Mouse (Mus musculus) midbrain, postnatal 0 days (tissue): ENCODE results near the gene Lss. TPM values are rescaled to one million over a fixed set of nuclear protein-coding genes. Genes with fewer than 3 reads are reported as not detected.

Source experiments
- ATAC-seq: fragments of 200-750 bp; cut with Nextera tagmentation; 2 replicates; pipeline ENCODE4 v1.8.0; 2017; ENCODE audit warnings: moderate number of reproducible peaks, mild to moderate bottlenecking, moderate TSS enrichment, moderate library complexity; ENCODE audit not compliant: low FRiP score
- DNase-seq: peaks from one replicate; pipeline ENCODE4 v3.0.0-alpha.2; 2015; ENCODE audit warnings: low spot score
- H3K27ac ChIP-seq: fragments of 300-500 bp; sonication (generic); 2 replicates; pipeline ENCODE4 v1.5.1; 2014; ENCODE audit warnings: low read depth, mild to moderate bottlenecking, low read length, mixed read lengths
- H3K27me3 ChIP-seq: fragments of 300-500 bp; sonication (generic); 2 replicates; pipeline ENCODE4 v1.6.1; 2014; ENCODE audit warnings: low read length, control low read depth, mixed read lengths; ENCODE audit not compliant: insufficient read depth
- H3K36me3 ChIP-seq: fragments of 300-500 bp; sonication (generic); 2 replicates; pipeline ENCODE4 v1.6.1; 2014; ENCODE audit warnings: low read length, control low read depth, mixed read lengths; ENCODE audit not compliant: insufficient read depth
- H3K4me1 ChIP-seq: fragments of 300-500 bp; sonication (generic); 2 replicates; pipeline ENCODE4 v1.6.1; 2014; ENCODE audit warnings: mild to moderate bottlenecking, control low read depth, antibody characterized with exemption, low read length, mixed read lengths; ENCODE audit not compliant: insufficient read depth
- H3K4me2 ChIP-seq: fragments of 300-500 bp; sonication (generic); 2 replicates; pipeline ENCODE4 v1.6.1; 2014; ENCODE audit warnings: low read depth, mild to moderate bottlenecking, low read length, mixed read lengths; ENCODE audit not compliant: poor library complexity, severe bottlenecking
- H3K4me3 ChIP-seq: fragments of 300-500 bp; sonication (generic); 2 replicates; pipeline ENCODE4 v1.5.1; 2014; ENCODE audit warnings: low read depth, mild to moderate bottlenecking, low read length, moderate library complexity
- H3K9ac ChIP-seq: fragments of 300-500 bp; sonication (generic); replicated peaks from 2 replicates; pipeline ENCODE4 v1.6.1; 2014; ENCODE audit warnings: mild to moderate bottlenecking, low read length, moderate library complexity, mixed read lengths; ENCODE audit not compliant: poor library complexity, severe bottlenecking
- H3K9me3 ChIP-seq: fragments of 300-500 bp; sonication (generic); 2 replicates; pipeline ENCODE4 v1.6.1; 2016; ENCODE audit warnings: low read length, control low read depth
- CTCF ChIP-seq: IDR thresholded peaks from 2 replicates; pipeline ENCODE4 v1.5.1; 2016; ENCODE audit warnings: antibody characterized with exemption, mild to moderate bottlenecking
- WGBS: fragments of 180-500 bp; shearing (Covaris S2); extraction: QIAGEN DNeasy Blood & Tissue Kit; methylation state at CpG from one replicate; pipeline ENCODE4 v1.1.7; 2014; 5-methylcytosine and 5-hydroxymethylcytosine counted together
- polyA plus RNA-seq: library from polyadenylated mRNA; unstranded; fragments of >200 nt; fragmentation: Nextera tagmentation; extraction: Ambion mirVana; gene quantifications from 2 replicates; pipeline ENCODE4 v1.2.1, GENCODE M21; 2015
- total RNA-seq: library from RNA; depleted of rRNA; stranded (reverse); fragments of >200 nt; gene quantifications from 2 replicates; pipeline ENCODE4 v1.2.3, GENCODE M21; 2014

Lss gene
- total and polyA plus RNA-seq, 2 experiments from 2014 or later, result 28.4 to 51.8 TPM

DNA sequence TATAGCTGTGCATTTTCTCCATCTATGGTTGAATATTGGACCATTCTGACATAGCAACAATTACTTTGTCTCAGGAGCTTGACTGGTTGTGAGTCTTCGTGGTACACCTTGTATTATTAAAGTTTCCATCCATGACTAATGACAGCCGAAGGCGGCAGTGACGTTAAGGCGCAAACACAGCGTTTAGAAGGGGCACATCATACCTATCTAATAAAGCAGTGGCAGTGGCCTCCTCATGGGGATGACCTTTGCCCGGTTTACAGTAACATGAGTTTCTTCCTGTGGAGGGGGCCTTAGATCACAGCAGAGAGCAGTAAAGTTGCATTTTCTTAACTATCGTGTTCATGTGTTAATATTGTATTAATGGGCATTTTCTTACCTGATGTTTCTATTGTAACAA, 16.8 kb downstream of the Lss start:
- H3K9ac ChIP-seq, result no peak overlapping the region
- H3K4me2 ChIP-seq, result no peak overlapping the region
- no peaks in the 10 kb centered on the region for H3K9me3 ChIP-seq
- 96% methylated on average over 8 of the region's 8 CpGs for WGBS
- DNase-seq (no peak), ATAC-seq (no peak)
- H3K4me1 ChIP-seq, result no peaks in the 10 kb centered on the region
- peaks cover 94% of the 10 kb centered on the region for H3K36me3 ChIP-seq
- no peak for TF ChIP-seq CTCF
- H3K4me3 ChIP-seq, result no peak overlapping the region
- no peaks in the 10 kb centered on the region for H3K27me3 ChIP-seq
- H3K27ac ChIP-seq, result no peak overlapping the region

DNA sequence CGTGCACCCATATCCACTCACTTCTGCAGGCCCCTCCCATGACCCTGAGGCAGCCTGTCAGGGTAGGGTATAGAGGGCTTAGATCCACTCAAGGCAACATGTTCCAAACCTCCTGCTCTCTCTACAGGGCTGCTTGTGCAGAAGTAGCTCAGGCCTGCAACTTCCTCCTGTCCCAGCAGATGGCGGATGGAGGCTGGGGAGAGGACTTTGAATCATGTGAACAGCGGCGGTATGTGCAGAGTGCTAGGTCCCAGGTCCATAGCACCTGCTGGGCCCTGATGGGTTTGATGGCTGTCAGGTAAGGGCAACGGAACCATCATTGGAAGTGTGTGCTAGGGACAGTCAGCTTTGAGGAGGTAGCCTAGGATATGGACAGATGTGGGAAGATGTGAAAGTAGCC, 19.1 kb downstream of the Lss start:
- peak; percentile 5 for DNase-seq

DNA sequence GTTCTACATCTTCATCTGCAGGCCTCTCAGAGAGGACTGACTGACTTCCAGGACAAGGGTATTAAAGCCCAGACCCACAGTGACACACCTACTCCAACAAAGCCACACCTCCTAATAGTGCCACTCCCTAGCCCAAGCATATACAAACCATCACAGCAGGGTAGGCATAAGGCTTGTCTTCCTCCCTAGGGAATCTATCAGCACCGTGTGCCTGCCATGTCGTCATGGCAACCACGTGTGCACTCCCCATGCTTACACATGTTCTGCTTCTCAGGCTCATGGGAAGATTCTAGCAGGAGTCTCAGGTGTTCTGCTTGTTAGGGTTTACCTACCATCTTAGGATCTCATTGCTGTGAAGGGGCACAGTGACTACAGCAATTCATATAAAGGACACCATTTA, 20.2 kb downstream of the Lss start:
- no peak for TF ChIP-seq CTCF
- ATAC-seq, result no peak
- H3K36me3 ChIP-seq, result peaks cover 78% of the 10 kb centered on the region
- no peaks in the 10 kb centered on the region for H3K4me1 ChIP-seq
- WGBS, result 64% methylated on average over 3 of the region's 3 CpGs
- no peaks in the 10 kb centered on the region for H3K9me3 ChIP-seq
- H3K4me2 ChIP-seq, result no peak overlapping the region
- no peak overlapping the region for H3K27ac ChIP-seq
- H3K27me3 ChIP-seq, result no peaks in the 10 kb centered on the region
- H3K9ac ChIP-seq, result no peak overlapping the region
- no peak overlapping the region for H3K4me3 ChIP-seq
- no peak for DNase-seq

More for the DNA sequence above, 19.1 kb downstream of the Lss start:
- peaks cover 89% of the 10 kb centered on the region for H3K36me3 ChIP-seq
- no peak for ATAC-seq
- peak; percentile 66 for TF ChIP-seq CTCF
- WGBS, result 87% methylated on average over 5 of the region's 5 CpGs
- H3K27ac ChIP-seq, result no peak overlapping the region
- no peaks in the 10 kb centered on the region for H3K27me3 ChIP-seq
- H3K4me3 ChIP-seq, result no peak overlapping the region
- H3K9ac ChIP-seq, result no peak overlapping the region
- no peak overlapping the region for H3K4me2 ChIP-seq
- no peaks in the 10 kb centered on the region for H3K4me1 ChIP-seq
- H3K9me3 ChIP-seq, result no peaks in the 10 kb centered on the region

DNA sequence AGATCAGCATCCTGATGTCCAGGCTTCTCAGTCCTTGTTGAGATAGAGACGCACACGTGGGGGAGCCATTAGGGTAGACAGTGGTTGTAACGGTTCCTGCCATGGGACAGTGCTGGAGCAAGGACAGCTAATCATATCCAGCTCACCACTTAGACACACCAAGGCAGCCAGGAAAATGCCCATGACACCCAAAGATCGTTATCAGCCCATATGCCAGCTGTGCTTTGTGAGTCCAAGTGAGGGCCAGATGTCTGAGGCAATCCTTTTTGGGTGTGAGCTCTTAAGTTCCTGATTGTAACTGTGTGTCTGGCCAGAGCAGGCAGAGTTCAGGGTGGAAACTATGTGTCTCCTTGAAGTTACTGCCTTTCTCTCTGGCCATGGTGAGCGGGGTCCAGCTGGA, 22.7 kb downstream of the Lss start:
- H3K27me3 ChIP-seq, result no peaks in the 10 kb centered on the region
- H3K36me3 ChIP-seq, result peaks cover 61% of the 10 kb centered on the region
- no peak overlapping the region for H3K4me3 ChIP-seq
- H3K27ac ChIP-seq, result no peak overlapping the region
- no peak overlapping the region for H3K9ac ChIP-seq
- no peak for ATAC-seq
- H3K4me2 ChIP-seq, result no peak overlapping the region
- no peak for DNase-seq
- no peaks in the 10 kb centered on the region for H3K4me1 ChIP-seq
- no peaks in the 10 kb centered on the region for H3K9me3 ChIP-seq
- no peak for TF ChIP-seq CTCF
- 93% methylated on average over 5 of the region's 5 CpGs for WGBS

DNA sequence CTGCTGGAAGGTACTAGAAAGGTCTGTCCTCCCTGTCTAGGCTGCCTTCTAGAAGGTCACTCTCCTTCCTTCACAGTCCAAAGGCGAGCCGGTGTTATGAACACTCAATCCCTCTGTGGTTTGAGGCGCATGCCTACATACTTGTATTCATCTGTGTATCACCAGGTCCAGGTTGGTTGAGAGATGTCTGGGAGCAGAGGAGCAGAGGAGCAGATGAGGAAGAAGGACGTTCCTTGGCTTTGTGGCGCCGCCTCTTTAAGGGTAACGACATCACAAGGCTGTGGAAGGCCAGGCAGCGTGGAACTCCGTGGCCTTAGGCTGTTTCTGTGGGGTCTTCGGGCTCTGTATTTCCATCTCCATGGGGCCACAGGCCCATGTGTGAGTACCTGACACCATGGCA, 30.6 kb downstream of the Lss start, which contains the start of gene Spatc1l:
Gene Spatc1l, plus strand, starts transcription at position 301 of the 400 bp plus-strand sequence.
- no peak within 1 kb of the TSS for H3K27ac ChIP-seq
- 0 out of 2 replicates have a peak, but pooled peaks cover 5% of the 10 kb centered on the region for H3K36me3 ChIP-seq
- DNase-seq (no peak), ATAC-seq (no peak)
- no peak within 1 kb of the TSS for H3K4me3 ChIP-seq
- H3K9ac ChIP-seq, result no peak within 1 kb of the TSS
- H3K4me2 ChIP-seq, result no peak within 1 kb of the TSS
- TF ChIP-seq CTCF, result no peak
- H3K27me3 ChIP-seq, result no peaks in the 10 kb centered on the region
- WGBS, result 93% methylated on average over 10 of the region's 10 CpGs
- H3K9me3 ChIP-seq, result no peaks in the 10 kb centered on the region
- H3K4me1 ChIP-seq, result no peaks in the 10 kb centered on the region

- no peak for TF ChIP-seq CTCF
- Histone ChIP-seq H3K27ac (no peak overlapping the region), H3K9ac (no peak overlapping the region), H3K27me3 (no peaks in the 10 kb centered on the region), H3K9me3 (no peaks in the 10 kb centered on the region), H3K4me3 (no peak overlapping the region), H3K36me3 (no peaks in the 10 kb centered on the region), H3K4me2 (no peak overlapping the region), H3K4me1 (no peaks in the 10 kb centered on the region)
- DNase-seq (no peak), ATAC-seq (no peak)
- WGBS, result 92% methylated on average over 22 of the region's 22 CpGs
Observed at GRCm38 (mm10) chr10:76569996-76570685, 38.8 kb downstream of the Lss start.
